Mouse (Mus musculus) heart, postnatal 36 days (tissue): ENCODE measurements around the gene Prtn3. TPM values are rescaled to one million over a fixed set of nuclear protein-coding genes. Genes with fewer than 3 reads are reported as not detected.
"Not testable (repeated sequence)": the region's sequence is repeated elsewhere in the genome, so short reads cannot be mapped to it uniquely, and the experiment has no call there.

Experiments
- DNase-seq, 2 experiments: peaks; one replicate each; pipeline ENCODE4 v3.0.0; 2021 to 2022
- intact Hi-C: fragments of 180-260 bp; cut with DNase I; formaldehyde crosslinking; loops from one replicate; pipeline ENCODE4 v1.15.1; 2025
- total RNA-seq, 2 experiments: library from RNA; stranded (reverse); gene quantifications; 2 replicates each; pipeline ENCODE4 v1.2.3; 2021

The Prtn3 gene
- total RNA-seq, 2 experiments from 2014 or later = not detected

DNA sequence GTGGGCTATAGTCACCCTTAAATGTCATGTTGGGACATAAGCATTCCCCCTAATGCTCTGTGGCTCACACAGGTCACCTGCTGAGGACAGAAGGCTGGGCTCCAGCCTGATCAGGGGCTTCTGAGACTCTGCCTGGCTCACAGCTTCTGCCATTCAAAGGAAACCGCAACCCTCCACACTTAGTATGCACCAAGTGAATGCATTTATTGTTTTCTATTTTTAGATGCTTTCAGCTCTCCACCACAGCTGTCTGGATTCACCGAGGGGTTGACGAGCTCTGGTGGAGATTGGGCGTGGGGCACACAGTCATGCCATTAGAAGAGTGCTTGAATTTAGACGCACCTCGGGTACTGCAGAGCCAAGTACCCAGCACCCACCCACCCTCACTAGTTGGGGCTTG is 963 bp upstream of the Prtn3 start:
- intact Hi-C loops = no loop called here

DNA sequence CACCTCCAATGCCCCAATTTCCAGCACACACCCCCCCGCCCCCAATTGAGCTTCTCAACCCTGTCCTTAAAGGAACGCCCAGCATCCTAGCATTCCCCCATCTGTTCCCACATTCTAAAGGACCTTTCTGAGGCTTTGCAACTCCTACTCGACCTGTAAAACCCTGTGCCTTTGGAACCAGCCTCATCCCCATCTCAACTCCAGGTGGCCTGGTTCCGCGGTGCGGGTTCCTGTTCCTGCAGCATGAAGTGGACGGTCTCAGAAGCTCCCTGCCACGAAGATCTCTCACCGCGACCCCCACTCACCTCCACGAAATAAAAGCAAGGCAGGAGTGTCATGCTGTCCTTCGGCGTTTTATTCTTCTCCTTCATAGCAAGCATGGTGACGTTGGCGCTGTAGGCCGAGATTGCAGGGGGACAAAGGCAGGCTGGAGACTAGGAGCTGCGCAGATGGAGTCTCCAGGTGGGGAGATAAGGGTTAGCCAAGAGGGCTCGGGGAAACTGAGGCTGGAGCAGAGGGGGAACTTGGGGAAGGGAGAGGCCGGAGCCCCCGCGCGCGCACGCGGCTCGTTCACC is 474 bp upstream of the Prtn3 start:
- intact Hi-C loops = no loop called here
- no peak for DNase-seq

More for the DNA sequence above, 963 bp upstream of the Prtn3 start:
- no peak for DNase-seq

DNA sequence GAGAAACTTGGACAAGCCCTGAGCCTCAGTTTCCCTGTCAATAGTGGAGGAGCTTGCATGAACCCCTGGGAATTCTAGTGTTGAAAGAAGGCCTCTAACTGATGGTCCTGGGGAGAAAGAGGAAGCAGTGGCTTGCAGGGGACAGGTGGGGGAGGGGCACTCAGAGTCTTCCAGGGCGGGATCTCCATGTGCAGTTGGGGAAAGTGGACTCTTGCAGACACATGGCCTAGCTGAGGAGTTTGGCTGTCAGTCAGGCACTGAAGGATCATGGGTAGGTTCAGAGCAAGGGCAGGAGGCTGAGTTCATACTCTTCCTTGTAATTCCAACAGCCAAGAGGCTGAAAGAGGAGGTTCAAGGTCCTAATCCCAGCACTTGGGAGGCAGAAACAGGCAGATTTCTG is 2.9 kb downstream of the Prtn3 start:
- no peak for DNase-seq
- intact Hi-C loops = no loop called here

DNA sequence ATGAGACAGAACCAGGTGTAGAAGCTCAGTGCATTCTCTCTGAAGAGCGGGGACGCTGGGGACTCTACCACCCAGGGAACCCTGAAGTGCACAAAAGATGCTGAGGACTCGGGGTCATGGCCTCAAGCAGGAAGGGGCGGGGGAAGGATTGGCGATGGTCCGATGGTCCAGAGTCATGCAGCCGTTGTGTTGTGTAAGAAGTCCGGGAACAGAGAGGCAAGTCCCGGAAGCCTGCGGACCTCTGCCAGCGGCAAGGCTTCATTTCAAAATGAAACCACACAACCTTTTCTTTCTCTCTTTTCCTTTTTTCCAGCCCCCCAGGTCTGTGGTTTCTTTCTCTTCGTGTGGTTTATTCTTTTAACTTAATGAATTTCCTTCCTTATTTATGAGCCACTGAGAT is 3.5 kb downstream of the Prtn3 start:
- peak in 1 of 2 experiments; percentile 60 for DNase-seq
- intact Hi-C loops = no loop called here

DNA sequence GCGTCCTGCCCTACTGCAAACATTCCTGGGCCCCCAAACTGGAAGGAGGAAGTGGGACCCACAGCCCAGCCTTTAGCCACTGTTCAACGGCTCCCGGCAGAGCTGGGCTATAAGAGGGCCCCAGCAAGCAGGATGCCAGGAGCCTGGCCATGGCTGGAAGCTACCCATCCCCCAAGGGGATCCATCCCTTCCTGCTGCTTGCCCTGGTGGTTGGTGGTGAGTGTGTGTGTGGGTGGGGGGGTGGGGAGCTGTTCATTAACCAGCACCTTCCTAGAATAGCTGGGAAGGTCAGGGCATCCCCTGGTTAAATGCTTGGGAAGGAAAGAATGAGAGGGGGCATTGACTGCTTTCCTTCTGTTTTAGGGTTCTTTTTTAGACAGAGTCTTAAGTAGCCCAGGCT is 5.3 kb downstream of the Prtn3 start:
- DNase-seq = no peak
- intact Hi-C loops = no loop called here

DNA sequence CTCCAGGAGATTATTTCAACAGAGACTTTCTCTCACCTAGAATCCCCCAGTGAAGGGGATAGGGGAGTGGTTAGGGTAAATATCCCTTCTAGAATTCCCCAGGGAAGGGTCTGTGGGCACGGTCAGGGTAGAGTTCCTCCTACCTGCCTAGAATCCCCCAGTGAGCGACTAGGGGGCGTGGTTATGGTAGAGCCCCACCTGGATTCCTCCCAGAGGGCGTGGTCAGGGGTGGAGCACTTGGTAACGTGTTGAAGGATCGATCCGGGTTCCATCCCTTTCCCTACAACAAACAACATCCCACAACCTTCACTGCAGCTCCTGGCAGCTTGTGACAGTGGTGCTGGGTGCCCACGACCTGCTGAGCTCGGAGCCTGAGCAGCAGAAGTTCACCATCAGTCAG is 6.4 kb downstream of the Prtn3 start:
- DNase-seq = no peak
- intact Hi-C loops = no loop called here

DNA sequence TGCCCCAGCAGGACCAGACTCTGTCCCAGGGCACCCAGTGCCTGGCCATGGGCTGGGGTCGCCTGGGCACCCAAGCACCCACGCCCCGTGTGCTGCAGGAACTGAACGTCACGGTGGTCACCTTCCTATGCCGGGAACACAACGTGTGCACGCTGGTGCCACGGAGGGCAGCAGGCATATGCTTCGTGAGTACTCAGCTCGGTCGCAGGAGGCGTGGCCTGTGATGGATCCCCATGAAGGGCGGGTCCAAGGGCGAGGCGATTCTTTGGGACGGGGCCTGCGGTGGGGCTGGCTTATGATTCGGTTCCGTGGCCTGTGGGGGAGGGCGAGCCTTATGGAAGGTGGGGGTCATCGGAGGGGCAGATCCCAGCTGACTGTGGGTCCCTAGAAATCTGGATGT is 7.7 kb downstream of the Prtn3 start:
- no peak for DNase-seq
- intact Hi-C loops = loop anchor here (2.0 kb wide), 2 partner anchors 43 to 47 kb away; no protein-coding TSS in a partner anchor

DNA sequence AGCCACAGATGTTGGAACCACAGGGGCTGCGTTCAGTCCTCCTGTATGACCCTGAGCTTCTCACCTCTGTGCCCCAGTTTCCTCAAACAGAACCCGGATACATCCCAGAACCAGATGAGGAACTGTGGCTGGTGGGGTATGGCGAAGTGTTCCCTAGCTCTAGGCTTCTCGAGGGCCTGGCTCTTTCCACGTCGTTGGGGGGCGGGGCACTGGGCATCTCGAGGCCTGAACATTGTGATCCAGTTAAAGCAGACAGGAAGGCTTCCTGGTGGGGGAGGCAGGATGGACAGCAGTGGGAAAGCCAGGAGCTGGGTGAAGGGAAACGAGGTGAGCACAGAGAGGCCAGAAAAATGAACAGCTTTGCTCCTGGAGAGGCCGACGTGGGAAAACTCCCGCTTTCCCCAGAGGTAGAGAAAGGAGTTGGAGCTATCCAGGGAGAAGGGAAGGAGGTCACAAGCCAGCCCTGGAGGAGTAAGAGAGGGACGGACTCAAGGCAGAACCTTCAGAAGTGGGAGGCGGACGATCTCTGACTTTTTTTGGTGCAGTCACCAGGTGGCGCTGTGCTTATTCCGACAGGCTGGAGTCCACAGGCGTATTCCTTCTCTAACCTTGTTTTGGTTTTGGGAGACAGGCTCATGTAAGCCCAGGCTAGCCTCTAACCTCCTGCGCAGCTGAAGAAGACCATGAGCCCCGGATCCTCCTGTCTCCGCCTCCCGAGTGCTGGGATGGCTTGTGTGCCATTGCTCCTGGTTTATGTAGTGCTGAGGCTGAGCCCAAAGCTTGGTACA is 9.2 kb downstream of the Prtn3 start:
- peak; percentile 80 to 84 for DNase-seq
- intact Hi-C loops = loop anchor here (2.0 kb wide), 2 partner anchors 41 to 49 kb away; no protein-coding TSS in a partner anchor

DNA sequence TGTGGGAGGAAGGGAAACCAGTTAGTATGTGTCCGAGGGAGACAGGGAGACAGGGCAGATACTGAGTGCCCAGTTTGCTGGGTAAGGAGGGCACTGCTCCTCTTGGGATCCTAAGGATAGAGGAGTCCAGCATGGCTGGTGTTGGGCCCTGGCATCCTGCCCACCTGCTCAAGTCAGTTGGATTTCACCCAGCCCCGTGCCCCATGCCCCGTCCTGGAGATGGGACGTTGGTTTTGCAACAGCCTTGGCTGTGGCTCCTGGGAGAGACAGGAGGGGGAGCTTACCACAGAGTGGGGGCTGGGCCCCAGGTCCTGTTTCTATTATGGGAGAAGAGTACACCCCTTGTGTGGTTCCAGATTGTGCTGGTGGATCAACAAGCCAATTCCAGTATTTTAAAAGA is 10.2 kb downstream of the Prtn3 start:
- DNase-seq = peak; percentile 66 to 73
- intact Hi-C loops = no loop called here

DNA sequence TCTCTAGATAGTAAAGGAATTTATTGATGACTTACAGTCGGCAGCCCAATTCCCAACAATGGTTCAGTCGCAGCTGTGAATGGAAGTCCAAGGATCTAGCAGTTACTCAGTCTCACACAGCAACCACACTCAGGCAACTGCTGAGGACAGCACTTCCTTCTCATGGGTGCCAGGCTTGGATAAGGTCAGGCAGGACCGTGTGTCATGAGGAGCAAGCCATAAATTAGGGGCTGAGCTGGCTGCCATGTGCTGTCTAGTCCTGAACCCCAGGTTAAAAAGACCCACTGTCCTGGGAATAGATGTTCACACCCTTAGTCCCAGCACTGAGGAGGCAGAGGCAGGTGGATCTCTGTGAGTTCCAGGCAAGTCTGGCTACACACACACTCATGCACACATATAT is 10.7 kb downstream of the Prtn3 start:
- DNase-seq, intact Hi-C loops: not testable (repeated sequence)

DNA sequence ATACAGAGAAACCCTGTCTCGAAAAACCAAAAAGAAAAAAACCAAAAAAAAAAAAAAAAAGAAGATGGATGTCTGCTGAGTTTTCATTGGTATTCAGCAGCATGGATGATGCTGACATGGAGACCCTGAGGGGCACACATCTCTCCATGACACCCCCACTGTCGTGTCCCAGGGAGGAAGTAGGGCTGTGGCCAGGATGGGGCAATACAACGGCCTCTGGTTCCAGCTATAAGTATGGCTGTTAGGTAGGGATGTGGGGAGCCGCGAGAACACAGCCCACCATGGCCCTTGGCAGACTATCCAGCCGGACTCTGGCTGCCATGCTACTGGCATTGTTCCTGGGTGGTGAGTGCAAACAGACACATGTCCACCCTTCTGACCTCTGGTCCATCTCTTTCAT is 11.8 kb downstream of the Prtn3 start, which contains the start of gene Elane:
Gene Elane (plus strand): TSS at position 194 of the 400 bp plus-strand sequence.
- intact Hi-C loops = no loop called here
- no peak for DNase-seq

DNA sequence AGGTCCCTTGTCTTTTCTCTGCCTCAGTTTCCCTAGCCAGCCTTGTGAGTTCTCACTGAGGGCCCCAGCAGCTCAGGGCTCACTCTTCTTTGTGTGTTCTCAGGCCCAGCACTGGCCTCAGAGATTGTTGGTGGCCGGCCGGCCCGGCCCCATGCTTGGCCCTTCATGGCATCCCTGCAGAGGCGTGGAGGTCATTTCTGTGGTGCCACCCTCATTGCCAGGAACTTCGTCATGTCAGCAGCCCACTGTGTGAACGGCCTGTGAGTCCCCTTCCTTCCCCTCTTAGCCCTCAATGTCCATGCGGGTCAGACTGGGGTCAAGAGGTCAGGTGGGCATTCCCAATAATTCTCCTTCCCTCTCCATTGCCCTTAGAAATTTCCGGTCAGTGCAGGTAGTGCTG is 12.3 kb downstream of the Prtn3 start:
- intact Hi-C loops = no loop called here
- DNase-seq = no peak

DNA sequence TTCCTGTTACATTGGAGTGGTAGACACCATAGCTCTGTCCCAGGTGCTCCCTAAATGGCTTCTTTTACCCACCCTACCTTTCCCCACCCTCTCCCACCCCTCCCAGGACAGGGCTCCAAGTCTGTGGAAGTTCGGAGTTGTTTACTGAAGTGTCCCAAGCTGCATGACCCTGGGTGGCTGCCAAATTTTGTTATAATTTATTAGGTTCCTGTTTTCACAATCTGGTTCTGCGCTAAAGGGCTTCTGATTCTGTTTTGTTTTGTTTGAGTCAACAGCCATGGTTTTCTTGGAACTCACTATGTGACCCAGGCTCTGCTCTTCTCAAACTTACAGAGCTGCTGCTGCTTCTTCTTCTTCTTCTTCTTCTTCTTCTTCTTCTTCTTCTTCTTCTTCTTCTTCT is 15.1 kb downstream of the Prtn3 start:
- DNase-seq = no peak
- intact Hi-C loops = no loop called here

DNA sequence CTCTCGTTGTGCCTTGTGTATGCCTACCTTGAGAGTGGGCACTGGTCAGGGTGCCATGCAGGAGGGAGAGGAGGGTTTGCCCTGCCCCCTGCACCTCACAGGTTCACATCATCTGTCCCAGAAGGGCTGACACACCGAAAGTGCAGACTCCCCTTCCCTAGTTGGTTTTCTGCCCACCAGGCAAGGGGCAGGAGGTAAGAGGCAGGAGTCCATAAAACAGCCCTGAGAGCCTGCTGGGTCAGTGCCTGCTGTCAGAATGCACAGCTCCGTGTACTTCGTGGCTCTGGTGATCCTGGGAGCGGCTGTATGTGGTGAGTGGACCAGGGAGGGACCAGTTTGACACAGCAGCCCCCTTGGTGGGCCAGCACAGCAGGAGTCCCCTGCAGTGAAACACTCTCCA is 16.4 kb downstream of the Prtn3 start, which contains the start of gene Cfd:
Gene Cfd (plus strand): TSS at position 184 of the 400 bp plus-strand sequence.
- no peak for DNase-seq
- intact Hi-C loops = no loop called here

DNA sequence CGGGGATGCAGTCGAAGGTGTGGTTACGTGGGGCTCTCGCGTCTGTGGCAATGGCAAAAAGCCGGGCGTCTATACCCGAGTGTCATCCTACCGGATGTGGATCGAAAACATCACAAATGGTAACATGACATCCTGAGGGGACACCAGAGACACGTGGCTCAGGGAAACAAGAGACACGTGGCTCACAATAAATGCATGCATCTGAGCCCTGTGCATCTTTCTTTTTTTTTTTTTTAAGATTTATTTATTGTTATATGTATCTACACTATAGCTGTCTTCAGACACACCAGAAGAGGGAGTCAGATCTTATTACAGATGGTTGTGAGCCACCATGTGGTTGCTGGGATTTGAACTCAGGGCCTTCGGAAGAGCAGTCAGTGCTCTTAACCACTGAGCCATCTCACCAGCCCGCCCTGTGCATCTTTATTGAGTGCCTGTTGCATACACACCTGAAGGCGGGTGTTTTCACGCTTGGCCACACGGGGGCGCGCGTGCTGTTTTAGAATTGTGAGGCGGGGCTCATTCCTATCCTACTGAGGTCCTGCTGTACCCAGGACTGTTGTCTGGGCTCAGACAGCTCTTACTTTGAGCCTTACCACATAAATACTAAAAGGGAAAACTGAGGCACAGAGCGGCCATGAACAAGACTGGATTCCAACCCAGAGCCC is 18.3 kb downstream of the Prtn3 start:
- intact Hi-C loops = loop anchor here (1.0 to 2.0 kb wide), 3 partner anchors 33 to 66 kb away; no protein-coding TSS in a partner anchor

DNA sequence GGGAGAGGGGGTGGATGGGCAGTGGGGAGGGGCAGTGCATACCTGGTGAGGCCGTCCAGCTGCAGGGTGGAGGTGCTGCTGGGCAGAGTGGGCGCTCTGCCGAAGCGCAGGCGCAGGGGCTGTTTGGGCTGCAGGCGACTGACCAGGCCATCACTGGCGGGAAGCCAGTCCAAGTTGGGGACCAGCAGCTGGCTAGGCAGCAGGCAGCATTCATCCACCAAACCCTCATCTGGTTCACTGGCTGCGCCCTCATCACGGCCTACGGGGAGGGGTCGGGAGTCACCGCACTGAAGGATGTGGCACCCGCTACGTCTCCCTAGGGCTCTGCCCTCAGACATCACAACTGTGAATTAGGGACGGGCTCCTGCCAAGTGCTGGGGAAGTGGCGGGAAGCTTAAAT is 22.0 kb downstream of the Prtn3 start:
- no peak for DNase-seq
- intact Hi-C loops = no loop called here

More for the DNA sequence above, 18.3 kb downstream of the Prtn3 start:
- DNase-seq = peak; percentile 78 to 83

DNA sequence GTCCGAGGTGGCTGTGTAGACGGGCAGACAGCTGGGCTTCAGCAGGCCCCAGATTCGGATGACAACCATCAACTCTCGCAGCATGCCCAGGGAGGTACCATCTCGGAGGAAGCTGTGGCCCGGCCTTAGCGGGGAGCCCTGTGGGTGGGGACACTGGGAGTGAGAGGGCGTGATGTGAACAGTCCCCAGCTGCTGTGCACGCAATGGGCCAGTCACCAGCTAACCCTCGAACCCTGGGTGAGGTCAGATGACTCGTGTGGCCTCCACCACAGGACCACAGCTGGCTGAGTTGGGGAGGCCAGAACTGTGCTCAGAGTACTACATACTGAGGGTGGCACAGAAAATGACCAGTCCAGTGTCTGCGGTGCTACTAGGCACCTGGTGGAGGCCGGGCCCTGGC is 22.5 kb downstream of the Prtn3 start:
- no peak for DNase-seq
- intact Hi-C loops = no loop called here

DNA sequence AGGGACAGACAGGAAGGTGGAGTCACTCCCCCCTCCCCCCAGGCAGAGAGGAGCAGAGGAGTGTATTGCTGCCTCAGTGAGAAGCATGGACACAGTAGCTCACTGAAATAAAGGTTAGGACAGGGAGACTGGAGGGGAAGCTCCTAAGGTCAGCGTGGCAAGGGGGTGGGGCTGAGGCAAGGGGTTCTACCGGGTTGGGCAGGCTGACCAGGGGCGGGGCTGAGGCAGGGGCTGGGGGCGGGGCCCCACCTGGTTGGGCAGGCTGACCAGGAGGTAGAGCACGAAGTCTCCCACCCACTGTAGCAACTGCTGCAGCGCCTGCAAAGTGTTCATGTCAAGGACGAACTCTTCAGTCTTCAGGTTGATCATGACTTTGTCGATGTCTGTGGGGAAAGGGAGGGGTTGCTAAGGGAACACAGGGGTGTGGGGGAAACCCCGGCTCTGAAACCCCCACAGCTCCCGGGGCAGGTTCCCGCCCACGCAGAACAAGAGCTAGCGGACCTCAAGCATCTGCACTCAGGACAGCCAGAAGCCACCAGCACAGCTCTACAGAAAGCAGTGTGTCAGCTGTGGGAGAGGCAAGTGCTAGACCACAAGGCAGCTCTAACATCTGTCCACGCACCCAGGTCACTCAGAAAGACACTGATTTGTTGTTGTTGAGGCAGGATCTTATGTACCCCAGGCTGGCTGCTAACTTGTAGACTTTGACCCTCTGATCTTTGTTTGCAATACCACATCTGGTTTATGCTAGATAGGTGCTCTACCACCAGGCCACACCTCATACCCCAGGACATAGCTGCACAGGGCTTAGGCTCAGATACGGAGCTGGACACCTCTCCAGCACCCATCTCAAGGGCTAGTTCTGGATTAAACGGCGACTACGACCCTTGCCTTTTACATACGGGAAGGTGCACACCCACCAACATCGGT is 23.3 kb downstream of the Prtn3 start:
- intact Hi-C loops = no loop called here
- no peak for DNase-seq

DNA sequence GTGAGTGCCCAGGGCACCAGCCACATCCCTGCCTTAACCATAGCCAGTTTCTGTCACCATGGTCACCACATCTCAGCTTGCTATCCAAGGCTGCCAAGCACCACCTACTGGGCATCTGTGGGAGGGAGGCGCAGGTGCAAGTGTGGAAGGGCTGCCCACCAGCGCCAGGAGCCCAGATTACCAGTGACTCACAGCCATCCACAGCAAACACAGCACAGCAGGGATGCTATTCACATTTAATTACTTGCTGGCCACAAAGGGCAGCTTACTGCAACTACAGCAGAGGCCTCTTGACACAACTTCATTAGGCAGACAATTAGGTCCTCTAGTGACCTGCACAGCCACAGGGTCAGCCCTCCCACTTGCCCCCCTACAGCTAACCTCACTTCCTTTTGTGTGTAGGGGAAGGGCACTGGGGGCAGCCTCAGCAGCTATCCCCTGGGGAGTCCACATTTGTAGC is 26.7 kb downstream of the Prtn3 start:
- intact Hi-C loops = no loop called here
- DNase-seq = no peak

DNA sequence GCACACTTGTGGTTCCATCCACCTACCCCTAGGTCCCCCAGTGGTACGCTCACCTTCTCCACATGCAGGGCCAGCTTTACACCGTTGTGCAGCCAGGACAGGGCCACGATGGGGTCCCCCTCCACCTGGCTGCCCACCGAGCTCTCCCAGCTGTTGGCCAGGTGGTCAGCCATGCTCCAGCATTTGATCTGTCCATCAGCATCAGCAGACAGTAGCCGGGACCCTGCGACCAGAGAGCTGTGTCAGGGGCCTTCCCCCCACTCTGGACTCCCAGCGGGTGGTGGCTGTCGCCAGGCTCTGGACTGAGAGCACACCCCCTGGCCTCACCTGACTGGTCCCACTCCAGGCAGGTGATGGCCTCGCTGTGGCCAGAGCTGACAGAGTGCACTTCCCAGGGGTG is 32.4 kb downstream of the Prtn3 start:
- DNase-seq = no peak
- intact Hi-C loops = no loop called here
